Mouse (Mus musculus): Measurements from ENCODE around the gene Rbms1.

The Rbms1 gene

GRCm38 (mm10) chr2:60773592-60773991, 189.4 kb downstream of the Rbms1 start:
- no peak for DNase-seq (ENCODE audit: low read depth, low spot score)

GRCm38 (mm10) chr2:60766420-60766819, 196.6 kb downstream of the Rbms1 start:
- no peak for DNase-seq (ENCODE audit: low read depth, low spot score)

- DNase-seq (ENCODE audit: low read depth, low spot score), result no peak
These were observed 206.8 kb downstream of the Rbms1 start for GRCm38 (mm10) chr2:60756218-60756617.

- DNase-seq (ENCODE audit: low read depth, low spot score), result no peak
These were observed 207.9 kb downstream of the Rbms1 start for GRCm38 (mm10) chr2:60755101-60755500.

GRCm38 (mm10) chr2:60751274-60751673, 211.7 kb downstream of the Rbms1 start:
- no peak for DNase-seq (ENCODE audit: low read depth, low spot score)

GRCm38 (mm10) chr2:60750591-60750990, 212.4 kb downstream of the Rbms1 start:
- no peak for DNase-seq (ENCODE audit: low read depth, low spot score)

- no peak for DNase-seq (ENCODE audit: low read depth, low spot score)
These were observed 214.4 kb downstream of the Rbms1 start for GRCm38 (mm10) chr2:60748585-60748984.

- DNase-seq (ENCODE audit: low read depth, low spot score), result no peak
These were observed 215.4 kb downstream of the Rbms1 start for GRCm38 (mm10) chr2:60747590-60747989.

- DNase-seq (ENCODE audit: low read depth, low spot score), result no peak
These were observed 218.3 kb downstream of the Rbms1 start for GRCm38 (mm10) chr2:60744674-60745073.

GRCm38 (mm10) chr2:60739389-60740137, 223.4 kb downstream of the Rbms1 start:
- DNase-seq (ENCODE audit: low read depth, low spot score), result no peak

- no peak for DNase-seq (ENCODE audit: low read depth, low spot score)
These were observed 232.1 kb downstream of the Rbms1 start for GRCm38 (mm10) chr2:60730929-60731328.

- DNase-seq (ENCODE audit: low read depth, low spot score), result no peak
These were observed 233.0 kb downstream of the Rbms1 start for GRCm38 (mm10) chr2:60730024-60730423.

- DNase-seq (ENCODE audit: low read depth, low spot score), result no peak
These were observed 233.9 kb downstream of the Rbms1 start for GRCm38 (mm10) chr2:60728902-60729585.

GRCm38 (mm10) chr2:60724660-60725059, 238.3 kb downstream of the Rbms1 start:
- DNase-seq (ENCODE audit: low read depth, low spot score), result no peak

- no peak for DNase-seq (ENCODE audit: low read depth, low spot score)
These were observed 240.0 kb downstream of the Rbms1 start for GRCm38 (mm10) chr2:60722967-60723366.

- DNase-seq (ENCODE audit: low read depth, low spot score), result no peak
These were observed 240.5 kb downstream of the Rbms1 start, which contains the start of gene Itgb6 for GRCm38 (mm10) chr2:60722514-60722913. TSS of gene Itgb6 (minus strand) at chr2:60722643.

GRCm38 (mm10) chr2:60720906-60721305, 242.1 kb downstream of the Rbms1 start:
- DNase-seq (ENCODE audit: low read depth, low spot score), result no peak

GRCm38 (mm10) chr2:60720205-60720604, 242.8 kb downstream of the Rbms1 start:
- DNase-seq (ENCODE audit: low read depth, low spot score), result no peak

- no peak for DNase-seq (ENCODE audit: low read depth, low spot score)
These were observed 245.6 kb downstream of the Rbms1 start for GRCm38 (mm10) chr2:60717348-60717747.

- no peak for DNase-seq (ENCODE audit: low read depth, low spot score)
These were observed 246.4 kb downstream of the Rbms1 start for GRCm38 (mm10) chr2:60716549-60716948.

- no peak for DNase-seq (ENCODE audit: low read depth, low spot score)
These were observed 247.2 kb downstream of the Rbms1 start for GRCm38 (mm10) chr2:60715771-60716170.

GRCm38 (mm10) chr2:60714971-60715502, 248.0 kb downstream of the Rbms1 start:
- no peak for DNase-seq (ENCODE audit: low read depth, low spot score)

GRCm38 (mm10) chr2:60714475-60714874, 248.5 kb downstream of the Rbms1 start:
- DNase-seq (ENCODE audit: low read depth, low spot score), result no peak
